Mouse (Mus musculus) retina, postnatal 7 days (tissue): ENCODE measurements at regions not wholly inside any gene's neighbourhood (a gene's known extent, or its start where the extent isn't known, plus 50 kb on each side); places are given as distances from the start of the nearest gene placed in this dataset.
A peak's percentile ranks its signal among the peaks of the same experiment; 100 is the strongest.

Experiments
- DNase-seq: peaks from one replicate; pipeline ENCODE4 v3.0.0-alpha.2; 2012; ENCODE audit warnings: low read depth, low spot score

- DNase-seq: peak; percentile 34
Observed at GRCm38 (mm10) chr2:99236968-99237367, 569.9 kb upstream of the Gm10800 start.
